Mouse (Mus musculus) olfactory bulb, adult 2 months (tissue): ENCODE measurements around the gene Gmds. TPM values are rescaled to one million over a fixed set of nuclear protein-coding genes. Genes with fewer than 3 reads are reported as not detected.

ENCODE experiments used
- H3K27ac ChIP-seq: fragments of 200-500 bp; 2 replicates; pipeline ENCODE4 v1.5.1; 2012; ENCODE audit warnings: low read depth, low read length; ENCODE audit not compliant: insufficient read depth
- H3K4me1 ChIP-seq: fragments of 200-500 bp; 2 replicates; pipeline ENCODE4 v1.6.1; 2012; ENCODE audit warnings: low read length; ENCODE audit not compliant: control insufficient read depth, insufficient read depth
- H3K4me3 ChIP-seq: fragments of 200-500 bp; 2 replicates; pipeline ENCODE4 v1.5.1; 2012; ENCODE audit warnings: mild to moderate bottlenecking, low read depth, low read length, moderate library complexity; ENCODE audit not compliant: insufficient read depth
- CTCF ChIP-seq: fragments of 200-500 bp; IDR thresholded peaks from 2 replicates; pipeline ENCODE4 v1.5.1; 2012; ENCODE audit warnings: low read depth, mild to moderate bottlenecking, low read length, moderate library complexity; ENCODE audit not compliant: insufficient read depth
- POLR2A ChIP-seq: fragments of 200-500 bp; IDR thresholded peaks from 2 replicates; pipeline ENCODE4 v1.6.1; 2012; ENCODE audit warnings: mild to moderate bottlenecking, low read depth, low read length, moderate library complexity; ENCODE audit not compliant: insufficient read depth
- WGBS: fragments of 180-500 bp; shearing (Covaris S2); methylation state at CpG from one replicate; pipeline ENCODE4 v1.1.7; 2018; 5-methylcytosine and 5-hydroxymethylcytosine counted together
- polyA plus RNA-seq: library from polyadenylated mRNA; stranded (reverse); fragments of >200 nt; gene quantifications from 2 replicates; pipeline ENCODE4 v1.2.4, GENCODE M21; 2012; ENCODE audit warnings: low replicate concordance; ENCODE audit not compliant: missing spikeins, insufficient read depth, insufficient read length

Gmds gene
- polyA plus RNA-seq, 1 experiment = not detected

DNA sequence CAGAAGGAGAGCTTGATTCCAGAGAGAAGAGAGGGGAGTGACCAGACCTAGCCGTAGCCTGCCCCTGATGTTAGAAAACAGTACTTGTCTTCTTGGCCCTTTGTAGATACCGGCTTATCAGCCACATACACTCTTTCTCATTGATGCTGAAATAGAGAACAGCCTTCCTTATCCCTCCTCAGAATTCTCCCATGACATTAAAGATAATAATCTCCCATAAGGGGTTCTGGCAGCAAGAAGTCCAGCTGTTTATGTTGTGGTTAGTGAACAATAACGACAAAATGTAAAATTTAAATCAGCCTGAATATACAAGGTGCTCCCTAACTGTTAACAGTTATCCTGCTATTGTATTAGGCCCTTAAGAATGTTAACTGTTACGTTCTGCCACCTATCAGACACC, 414.0 kb downstream of the Gmds start:
- WGBS = 86% methylated on average over 4 of the region's 4 CpGs
- TF ChIP-seq POLR2A (no peak), CTCF (no peak)
- H3K4me1 ChIP-seq = no peaks in the 10 kb centered on the region
- no peak overlapping the region for H3K27ac ChIP-seq
- no peak overlapping the region for H3K4me3 ChIP-seq

DNA sequence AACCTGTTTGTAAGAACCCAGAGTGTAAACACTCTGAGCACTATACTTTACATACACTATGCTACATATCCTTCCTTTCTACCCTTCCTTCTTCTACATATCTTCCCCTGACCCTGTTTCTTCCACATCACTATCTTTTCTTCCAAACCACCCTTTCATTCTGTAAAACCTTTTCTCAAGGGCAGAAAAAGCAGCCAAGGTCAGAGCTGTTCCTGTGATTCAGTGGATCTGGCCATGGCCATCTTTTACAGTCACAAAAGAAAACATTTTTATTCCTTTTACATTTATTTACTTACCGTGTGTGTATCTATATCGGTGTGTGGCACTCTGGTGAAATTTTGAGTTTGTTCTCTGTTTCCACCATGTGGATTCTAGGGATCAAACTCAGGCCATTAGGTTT, 418.8 kb downstream of the Gmds start:
- no peak overlapping the region for H3K27ac ChIP-seq
- H3K4me3 ChIP-seq = no peak overlapping the region
- H3K4me1 ChIP-seq = no peaks in the 10 kb centered on the region
- 93% methylated on average over 2 of the region's 2 CpGs for WGBS
- TF ChIP-seq POLR2A (no peak), CTCF (no peak)

DNA sequence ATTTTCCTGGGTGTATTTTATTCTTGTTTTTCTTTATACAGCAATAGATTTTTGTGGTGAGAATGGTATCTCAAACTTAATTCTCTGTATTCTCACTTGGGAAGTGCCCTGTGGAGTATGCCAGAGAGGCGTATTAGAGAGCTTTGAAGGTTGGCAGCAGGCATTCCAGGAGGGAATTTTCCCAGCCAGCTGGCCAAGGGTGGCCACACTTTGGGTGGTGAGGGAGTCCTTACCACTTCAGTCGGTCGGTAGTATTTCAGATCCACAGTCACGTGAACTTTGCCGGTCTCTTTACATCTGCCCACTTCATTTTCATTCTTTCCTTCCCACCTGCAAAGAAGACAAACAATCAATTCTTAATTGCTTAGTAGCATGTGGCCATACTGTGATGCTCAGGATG, 421.2 kb downstream of the Gmds start:
- no peak overlapping the region for H3K4me3 ChIP-seq
- WGBS = 42% methylated on average over 5 of the region's 5 CpGs
- no peak overlapping the region for H3K27ac ChIP-seq
- H3K4me1 ChIP-seq = no peaks in the 10 kb centered on the region
- TF ChIP-seq POLR2A (no peak), CTCF (no peak)

DNA sequence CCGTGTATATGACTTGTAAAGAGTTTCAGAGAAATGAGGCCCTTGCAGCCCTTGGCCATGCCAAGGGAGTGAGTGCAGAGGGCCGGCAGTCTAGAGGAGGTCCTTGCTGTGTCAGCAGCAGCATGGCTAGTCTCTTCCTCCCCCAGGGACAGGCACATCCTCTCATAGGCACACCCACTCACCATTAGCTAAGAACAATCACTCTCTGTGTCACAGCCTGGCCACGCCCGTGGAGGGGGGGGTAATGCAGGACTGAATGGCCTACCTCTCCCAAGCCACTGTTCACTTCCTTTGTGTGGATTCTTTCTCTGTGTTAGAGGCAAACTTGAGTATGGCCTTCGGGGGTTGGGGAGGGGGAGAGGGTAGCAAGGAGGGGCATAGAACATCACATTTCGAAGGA, 422.8 kb downstream of the Gmds start:
- no peak overlapping the region for H3K4me3 ChIP-seq
- no peak for TF ChIP-seq POLR2A
- TF ChIP-seq CTCF = no peak
- no peak overlapping the region for H3K27ac ChIP-seq
- 79% methylated on average over 6 of the region's 6 CpGs for WGBS
- no peaks in the 10 kb centered on the region for H3K4me1 ChIP-seq

DNA sequence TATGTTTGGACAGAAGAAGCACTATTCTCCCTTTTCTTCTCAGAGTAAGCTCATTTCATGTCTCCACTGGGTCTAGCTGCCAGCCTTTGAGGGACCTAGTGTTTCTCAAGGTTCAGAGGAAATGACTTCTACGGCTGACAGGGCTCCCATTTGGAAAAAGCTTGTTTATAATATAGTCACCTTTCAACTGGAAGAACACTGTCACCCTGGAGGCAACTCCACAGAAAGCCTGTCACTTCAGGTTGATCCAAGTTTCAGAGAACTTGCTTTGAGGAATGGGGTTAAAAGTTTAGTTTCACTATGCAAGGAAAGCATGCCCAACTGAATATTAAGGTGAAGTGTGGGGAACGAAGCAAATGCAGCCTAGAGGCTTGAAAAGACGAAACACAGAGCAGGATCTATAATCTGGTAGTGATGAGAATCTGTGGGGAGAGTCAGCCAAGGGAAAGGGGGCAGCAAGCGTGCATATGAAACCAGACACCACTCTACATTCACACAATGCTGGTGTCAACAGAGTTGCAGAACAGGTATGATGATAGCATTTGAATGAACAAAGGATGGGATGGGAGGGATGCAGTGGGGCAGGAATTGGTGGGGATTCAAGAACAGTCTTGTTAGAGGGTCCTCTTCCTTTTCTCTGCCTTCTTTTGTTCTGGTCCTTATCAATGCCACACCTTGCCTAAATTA, 423.5 kb downstream of the Gmds start:
- no peak overlapping the region for H3K4me3 ChIP-seq
- WGBS = 87% methylated on average over 4 of the region's 4 CpGs
- no peak overlapping the region for H3K27ac ChIP-seq
- TF ChIP-seq POLR2A (no peak), CTCF (no peak)
- no peaks in the 10 kb centered on the region for H3K4me1 ChIP-seq

DNA sequence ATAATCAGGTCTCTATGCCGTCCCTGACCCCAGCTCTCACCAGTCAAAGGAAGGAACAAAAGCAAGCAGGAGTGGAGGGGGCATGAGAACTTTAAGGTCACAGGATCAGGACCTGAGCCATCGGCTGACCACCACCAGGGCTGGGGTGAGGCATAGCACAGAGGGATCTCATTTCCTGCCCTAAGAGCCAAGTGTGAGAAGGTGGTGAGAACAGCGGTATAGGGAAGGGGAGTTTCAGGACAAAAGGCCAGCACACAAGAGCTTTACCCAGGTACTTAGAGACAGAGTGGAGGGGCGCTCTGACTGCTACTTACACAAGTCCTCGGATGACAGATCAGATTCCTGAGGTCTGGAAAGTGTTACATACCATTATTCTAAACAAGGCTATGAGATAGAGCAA, 426.6 kb downstream of the Gmds start:
- TF ChIP-seq CTCF = no peak
- no peak for TF ChIP-seq POLR2A
- WGBS = 68% methylated on average over 5 of the region's 5 CpGs
- Histone ChIP-seq H3K27ac (no peak overlapping the region), H3K4me1 (no peaks in the 10 kb centered on the region), H3K4me3 (no peak overlapping the region)

DNA sequence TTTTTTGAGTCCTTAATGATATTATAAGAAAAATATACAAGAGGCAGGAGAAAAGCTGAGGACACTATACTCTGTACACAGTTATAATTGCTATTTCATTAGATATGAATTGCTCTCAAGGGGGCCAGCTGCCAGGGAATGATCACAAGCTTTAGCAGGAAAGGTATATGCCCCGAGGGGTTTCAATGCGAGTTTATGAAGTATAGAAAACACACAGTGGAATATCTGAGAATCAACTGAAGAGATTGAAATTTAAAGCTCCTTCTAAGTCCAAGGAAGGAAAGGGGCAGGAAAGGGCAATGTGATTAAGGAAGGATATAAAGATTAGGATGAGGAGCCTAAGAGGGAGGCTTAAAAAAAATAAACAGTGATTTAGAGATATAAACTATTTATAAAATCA, 427.2 kb downstream of the Gmds start:
- WGBS = 79% methylated on average over 2 of the region's 2 CpGs
- no peak overlapping the region for H3K4me3 ChIP-seq
- no peak overlapping the region for H3K27ac ChIP-seq
- no peak for TF ChIP-seq CTCF
- no peak for TF ChIP-seq POLR2A
- no peaks in the 10 kb centered on the region for H3K4me1 ChIP-seq

DNA sequence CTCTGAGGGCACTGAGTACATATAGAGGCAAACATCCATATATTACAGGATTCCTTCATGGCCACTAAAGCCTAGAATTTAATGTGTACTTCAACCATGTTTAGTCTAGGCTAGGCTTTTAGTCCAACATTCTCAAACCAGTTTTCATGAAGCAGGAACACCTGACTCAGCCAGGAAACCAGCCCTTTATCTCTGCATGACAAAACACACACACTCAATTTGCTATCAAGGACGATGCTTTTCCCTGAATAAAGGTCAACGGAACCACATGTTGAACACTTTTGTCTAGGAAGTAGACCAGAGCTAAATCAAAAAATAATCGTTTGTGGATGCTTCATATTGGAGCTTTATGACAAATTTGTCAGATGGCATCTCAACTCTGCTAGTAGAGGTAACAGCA, 429.5 kb downstream of the Gmds start:
- no peak overlapping the region for H3K27ac ChIP-seq
- 86% methylated on average over 3 of the region's 3 CpGs for WGBS
- H3K4me1 ChIP-seq = no peaks in the 10 kb centered on the region
- TF ChIP-seq CTCF (no peak), POLR2A (no peak)
- no peak overlapping the region for H3K4me3 ChIP-seq

DNA sequence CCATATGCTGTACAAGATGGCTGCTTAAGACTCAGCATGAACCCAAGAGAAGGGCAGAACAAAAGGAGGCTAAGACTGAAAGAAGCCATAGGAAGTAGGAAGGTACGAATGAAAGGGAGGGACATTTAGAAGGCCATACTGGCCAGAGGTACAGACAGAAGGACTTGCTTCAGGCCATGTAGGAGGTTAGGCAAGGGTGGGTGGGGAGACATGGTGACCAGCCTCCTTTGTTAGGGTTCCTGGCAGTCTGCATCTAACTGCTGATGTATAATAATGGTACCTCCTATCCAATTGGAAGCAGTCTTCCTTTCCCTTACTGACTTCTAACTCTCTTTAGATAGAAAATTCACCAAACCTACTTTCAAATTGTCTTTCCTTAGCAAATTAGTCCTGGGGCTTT, 432.0 kb downstream of the Gmds start:
- WGBS = 84% methylated on average over 1 of the region's 1 CpGs
- no peaks in the 10 kb centered on the region for H3K4me1 ChIP-seq
- H3K27ac ChIP-seq = no peak overlapping the region
- TF ChIP-seq POLR2A (no peak), CTCF (no peak)
- H3K4me3 ChIP-seq = no peak overlapping the region

DNA sequence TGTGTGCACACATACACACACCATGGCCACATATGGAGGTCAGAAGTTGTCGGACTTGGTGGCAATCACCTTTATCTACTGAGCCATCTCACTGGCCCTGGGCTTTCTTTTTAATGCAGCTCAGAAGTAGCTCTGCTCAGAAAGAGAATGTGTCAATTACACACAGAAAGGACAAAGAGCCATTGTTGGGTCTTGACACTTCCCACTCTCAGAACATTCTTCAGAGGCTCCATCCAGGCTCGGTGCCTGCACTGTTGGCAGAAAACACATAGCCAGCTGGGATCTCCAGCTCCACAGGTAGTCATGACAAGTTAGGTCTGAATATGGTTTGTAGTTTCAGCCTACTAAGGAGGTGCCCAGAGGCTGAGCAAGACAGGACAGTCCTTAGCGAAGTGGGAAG, 438.3 kb downstream of the Gmds start:
- Histone ChIP-seq H3K27ac (no peak overlapping the region), H3K4me1 (no peaks in the 10 kb centered on the region), H3K4me3 (no peak overlapping the region)
- TF ChIP-seq CTCF (no peak), POLR2A (no peak)
- WGBS = 69% methylated on average over 3 of the region's 3 CpGs
